Mouse (Mus musculus) CH12.LX (cell line): ENCODE data around the gene Kpna3. TPM values are rescaled to one million over a fixed set of nuclear protein-coding genes. Genes with fewer than 3 reads are reported as not detected.
"Not testable (repeated sequence)": the region's sequence is repeated elsewhere in the genome, so short reads cannot be mapped to it uniquely, and the experiment has no call there.

Experiments used
- DNase-seq: peaks from one replicate; pipeline ENCODE4 v3.0.0-alpha.2; 2013; ENCODE audit errors: extremely low read depth
- H3K27ac ChIP-seq: 2 replicates; pipeline ENCODE4 v1.5.1; 2012; ENCODE audit warnings: low read depth, mild to moderate bottlenecking, control low read depth, moderate library complexity; ENCODE audit not compliant: insufficient read depth
- H3K27me3 ChIP-seq: replicated peaks from 2 replicates; pipeline ENCODE3; 2012; ENCODE audit warnings: inconsistent platforms
- H3K36me3 ChIP-seq, 2 experiments: replicated peaks in 1 of 2; 2 replicates each; pipeline versions ENCODE3 to v1.6.1; 2012; ENCODE audit warnings: inconsistent platforms in 1 of 2, low read length in 1 of 2, mild to moderate bottlenecking in 1 of 2, mixed read lengths in 1 of 2, moderate library complexity in 1 of 2; ENCODE audit not compliant: control insufficient read depth in 1 of 2, insufficient read depth in 1 of 2
- H3K4me1 ChIP-seq, 2 experiments: 2 replicates each; pipeline ENCODE4 v1.6.1; 2012; ENCODE audit warnings: inconsistent platforms in 1 of 2, moderate library complexity in 1 of 2; ENCODE audit not compliant: insufficient read depth in 2 of 2, control insufficient read depth in 1 of 2
- H3K4me2 ChIP-seq: 2 replicates; pipeline ENCODE4 v1.6.1; 2012; ENCODE audit warnings: low read depth, mild to moderate bottlenecking, control low read depth; ENCODE audit not compliant: poor library complexity, insufficient read depth, severe bottlenecking
- H3K4me3 ChIP-seq, 3 experiments: fragments of 150-350 bp in 1 of 3; sonication (generic) in 1 of 3; replicated peaks in 1 of 3; 2 replicates each; pipeline versions ENCODE3 to v1.5.1; 2011 to 2012; ENCODE audit warnings: low read depth in 2 of 3, low read length in 2 of 3, mild to moderate bottlenecking in 2 of 3, moderate library complexity in 2 of 3, control low read depth in 1 of 3, improper control_type of control experiment in 1 of 3, inconsistent platforms in 1 of 3, mixed read lengths in 1 of 3; ENCODE audit not compliant: poor library complexity in 1 of 3
- H3K79me2 ChIP-seq: replicated peaks from 2 replicates; pipeline ENCODE4 v1.6.1; 2012; ENCODE audit warnings: mild to moderate bottlenecking, moderate library complexity; ENCODE audit not compliant: control insufficient read depth, poor library complexity, insufficient read depth, severe bottlenecking; ENCODE audit errors: extremely low read depth
- H3K9ac ChIP-seq: 2 replicates; pipeline ENCODE4 v1.6.1; 2012; ENCODE audit warnings: low read depth, mild to moderate bottlenecking, control low read depth, moderate library complexity; ENCODE audit not compliant: insufficient read depth
- H3K9me3 ChIP-seq: replicated peaks from 2 replicates; pipeline ENCODE3; 2012; ENCODE audit warnings: low read length, inconsistent platforms, mixed read lengths
- CTCF ChIP-seq, 2 experiments: IDR thresholded peaks in 1 of 2; conservative IDR thresholded peaks in 1 of 2; 2 replicates each; pipeline ENCODE4 v1.5.1; 2011 to 2012; ENCODE audit warnings: low read depth in 2 of 2, low read length in 2 of 2, improper control_type of control experiment in 1 of 2, inconsistent platforms in 1 of 2, mild to moderate bottlenecking in 1 of 2, moderate library complexity in 1 of 2
- E2F4 ChIP-seq: IDR thresholded peaks from 2 replicates; pipeline ENCODE4 v1.6.1; 2011; ENCODE audit warnings: low read depth, low read length, improper control_type of control experiment; ENCODE audit not compliant: insufficient replicate concordance
- EP300 ChIP-seq: IDR thresholded peaks from 2 replicates; pipeline ENCODE4 v1.6.1; 2011; ENCODE audit warnings: low read length, improper control_type of control experiment
- ETS1 ChIP-seq: conservative IDR thresholded peaks from 2 replicates; pipeline ENCODE4 v1.6.1; 2012; ENCODE audit warnings: low read depth, mild to moderate bottlenecking, inconsistent platforms, low read length, improper control_type of control experiment, moderate library complexity
- HCFC1 ChIP-seq: IDR thresholded peaks from 2 replicates; pipeline ENCODE4 v1.6.1; 2012; ENCODE audit warnings: low read depth, mild to moderate bottlenecking, inconsistent platforms, low read length, improper control_type of control experiment
- MAX ChIP-seq: IDR thresholded peaks from 2 replicates; pipeline ENCODE4 v1.6.1; 2011; ENCODE audit warnings: low read length, improper control_type of control experiment
- MEF2A ChIP-seq: IDR thresholded peaks from 2 replicates; pipeline ENCODE4 v1.6.1; 2014; ENCODE audit warnings: low read depth, mild to moderate bottlenecking, inconsistent platforms, low read length, improper control_type of control experiment, borderline replicate concordance
- MXI1 ChIP-seq: IDR thresholded peaks from 2 replicates; pipeline ENCODE4 v1.6.1; 2011; ENCODE audit warnings: mild to moderate bottlenecking, low read depth, low read length, improper control_type of control experiment
- MYC ChIP-seq: IDR thresholded peaks from 2 replicates; pipeline ENCODE4 v1.6.1; 2011; ENCODE audit warnings: low read depth, mild to moderate bottlenecking, improper control_type of control experiment, low read length
- POLR2A ChIP-seq: IDR thresholded peaks from 2 replicates; pipeline ENCODE4 v1.6.1; 2011; ENCODE audit warnings: low read depth, mild to moderate bottlenecking, improper control_type of control experiment, low read length
- POLR2AphosphoS2 ChIP-seq: IDR thresholded peaks from 2 replicates; pipeline ENCODE4 v1.6.1; 2011; ENCODE audit warnings: low read depth, low read length, improper control_type of control experiment
- RCOR1 ChIP-seq: conservative IDR thresholded peaks from 2 replicates; pipeline ENCODE4 v1.6.1; 2012; ENCODE audit warnings: low read depth, mild to moderate bottlenecking, inconsistent platforms, low read length, improper control_type of control experiment
- SIN3A ChIP-seq: IDR thresholded peaks from 2 replicates; pipeline ENCODE4 v1.6.1; 2012; ENCODE audit warnings: low read length, improper control_type of control experiment, inconsistent platforms
- SMC3 ChIP-seq: IDR thresholded peaks from 2 replicates; pipeline ENCODE4 v1.6.1; 2011; ENCODE audit warnings: low read depth, low read length, improper control_type of control experiment
- TBP ChIP-seq: conservative IDR thresholded peaks from 2 replicates; pipeline ENCODE4 v1.6.1; 2011; ENCODE audit warnings: low read depth, low read length, improper control_type of control experiment
- TCF12 ChIP-seq: IDR thresholded peaks from 2 replicates; pipeline ENCODE4 v1.6.1; 2014; ENCODE audit warnings: low read depth, mild to moderate bottlenecking, inconsistent platforms, low read length, improper control_type of control experiment
- USF1 ChIP-seq: IDR thresholded peaks from 2 replicates; pipeline ENCODE4 v1.6.1; 2014; ENCODE audit warnings: low read depth, mild to moderate bottlenecking, inconsistent platforms, low read length, improper control_type of control experiment
- ZKSCAN1 ChIP-seq: IDR thresholded peaks from 2 replicates; pipeline ENCODE4 v1.6.1; 2012; ENCODE audit warnings: low read depth, inconsistent platforms, low read length, improper control_type of control experiment, borderline replicate concordance
- ZNF384 ChIP-seq: IDR thresholded peaks from 2 replicates; pipeline ENCODE4 v1.6.1; 2012; ENCODE audit warnings: low read depth, low read length, improper control_type of control experiment, inconsistent platforms
- dilution Hi-C: fragments of 300-500 bp; cut with MboI; formaldehyde crosslinking; loops from 2 replicates; pipeline ENCODE4 v1.14.3; 2020; ENCODE audit warnings: low sequenced_read_pairs; ENCODE audit not compliant: extremely low pct_unique_long_range_greater_than_20kb, extremely low pct_ligation_motif_present
- in situ Hi-C: fragments of 300-500 bp; cut with MboI; formaldehyde crosslinking; loops from 3 replicates; pipeline ENCODE4 v1.14.3; 2019; ENCODE audit warnings: low sequenced_read_pairs, low pct_ligation_motif_present, low pct_unique_long_range_greater_than_20kb, mixed read lengths
- polyA plus RNA-seq: library from polyadenylated mRNA; unstranded; fragments of >175 nt; gene quantifications from 2 replicates; pipeline ENCODE4 v1.2.1, GENCODE M21; 2012; ENCODE audit warnings: low read depth; ENCODE audit not compliant: insufficient read length
- total RNA-seq, 2 experiments: library from RNA; depleted of rRNA; stranded (reverse); fragments of 300-350 nt in 1 of 2; fragments of >200 nt in 1 of 2; gene quantifications; 2 replicates each; pipeline ENCODE4 v1.2.3; 2012 to 2014

Gene Kpna3
- total and polyA plus RNA-seq, 3 experiments, result 21.3 to 85.9 (median 75.4) TPM

- H3K79me2 ChIP-seq, H3K9me3 ChIP-seq, H3K27me3 ChIP-seq, H3K36me3 ChIP-seq, H3K9ac ChIP-seq, in situ Hi-C loops, H3K4me2 ChIP-seq, H3K27ac ChIP-seq, dilution Hi-C loops, H3K4me3 ChIP-seq: not testable (repeated sequence)
- H3K4me1 ChIP-seq, result peaks cover 3 to 21% of the 10 kb centered on the region in 2 experiments; a peak in 3 of 4 replicates
- TF ChIP-seq SMC3 (peak; percentile 14; the same call in 1 of the 2 replicates), CTCF (conservative IDR thresholded peaks at IDR 0.05 in 1 of 2, IDR thresholded peaks at IDR 0.05 in 1 of 2; ENCODE audit: low read depth in 2 of 2, low read length in 2 of 2) (peak in 1 of 2 experiments; percentile 41; a peak in 2 of 4 replicates), MAX (0 out of 2 replicates have a peak, but pooled peaks have one; percentile 13), MXI1 (0 out of 2 replicates have a peak, but pooled peaks have one; percentile 36), MYC (peak; percentile 58)
- DNase-seq, result peak; percentile 49
Observed at GRCm38 (mm10) chr14:61327007-61327406, 112.7 kb downstream of the Kpna3 start.

GRCm38 (mm10) chr14:61322740-61323139 lies 116.9 kb downstream of the Kpna3 start:
- Histone ChIP-seq H3K36me3 (no peaks in the 10 kb centered on the region), H3K4me1 (peaks cover 0 to 3% of the 10 kb centered on the region in 2 experiments; a peak in 1 of 4 replicates), H3K4me2 (no peak overlapping the region), H3K79me2 (no peaks in the 10 kb centered on the region), H3K9ac (no peak overlapping the region), H3K9me3 (no peaks in the 10 kb centered on the region), H3K27ac (no peak overlapping the region), H3K27me3 (no peaks in the 10 kb centered on the region), H3K4me3 (no peak overlapping the region)
- dilution Hi-C loops, result no loop called here
- in situ Hi-C loops, result no loop called here
- no peak for DNase-seq
- TF ChIP-seq MYC, result no peak
- TF ChIP-seq CTCF (conservative IDR thresholded peaks at IDR 0.05 in 1 of 2, IDR thresholded peaks at IDR 0.05 in 1 of 2; ENCODE audit: low read depth in 2 of 2, low read length in 2 of 2), result no peak
- TF ChIP-seq TBP, result no peak
- TF ChIP-seq ETS1, result no peak
- no peak for TF ChIP-seq ZKSCAN1
- TF ChIP-seq POLR2A, result no peak
- no peak for TF ChIP-seq RCOR1
- no peak for TF ChIP-seq EP300
- TF ChIP-seq MXI1, result no peak
- TF ChIP-seq USF1, result no peak
- TF ChIP-seq ZNF384, result no peak
- no peak for TF ChIP-seq E2F4
- no peak for TF ChIP-seq TCF12
- no peak for TF ChIP-seq MEF2A
- no peak for TF ChIP-seq SIN3A
- TF ChIP-seq SMC3, result no peak
- no peak for TF ChIP-seq HCFC1
- no peak for TF ChIP-seq POLR2AphosphoS2
